Mouse (Mus musculus) kidney, adult 2 months (tissue): Measurements from ENCODE around the gene Cfhr2.
"Not testable (repeated sequence)": the region's sequence is repeated elsewhere in the genome, so short reads cannot be mapped to it uniquely, and the experiment has no call there.

ENCODE experiments used
- CTCF ChIP-seq: fragments of 200-500 bp; conservative IDR thresholded peaks from 2 replicates; pipeline ENCODE4 v1.5.1; 2011; ENCODE audit warnings: low read depth, mild to moderate bottlenecking, control low read depth, low read length, moderate library complexity, mixed read lengths; ENCODE audit not compliant: insufficient read depth, insufficient read length
- POLR2A ChIP-seq: fragments of 200-500 bp; IDR thresholded peaks from one replicate; pipeline ENCODE4 v1.6.1; 2011; ENCODE audit warnings: low read depth, low read length, control low read depth

DNA sequence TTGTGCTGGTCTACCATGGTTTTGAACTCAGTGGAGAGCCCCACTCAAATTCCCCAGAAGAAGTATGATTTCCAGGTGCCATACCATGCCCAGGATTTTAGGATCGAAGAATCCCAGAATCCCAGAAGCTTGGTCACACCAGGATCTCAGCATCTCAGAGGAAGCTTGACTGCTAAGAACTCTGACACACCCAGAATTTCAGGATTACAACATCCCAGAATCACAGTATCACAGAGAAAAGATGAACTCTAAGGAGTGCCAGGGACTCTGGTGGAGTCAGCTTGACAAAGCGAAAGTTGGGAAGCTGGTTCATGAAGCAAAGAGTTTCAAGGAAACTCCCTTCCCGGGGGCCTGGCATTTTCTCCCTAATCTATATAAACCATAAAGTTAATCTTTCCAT, 88.6 kb downstream of the Cfhr2 start:
- TF ChIP-seq POLR2A, CTCF: not testable (repeated sequence)
